Mouse (Mus musculus): ENCODE measurements at regions not wholly inside any gene's neighbourhood (a gene's known extent, or its start where the extent isn't known, plus 50 kb on each side); places are given as distances from the start of the nearest gene placed in this dataset.
A peak's percentile ranks its signal among the peaks of the same experiment; 100 is the strongest.
"Not testable (repeated sequence)": the region's sequence is repeated elsewhere in the genome, so short reads cannot be mapped to it uniquely, and the experiment has no call there.

- H3K27me3 ChIP-seq = no peaks in the 10 kb centered on the region
- H3K9ac ChIP-seq = no peak overlapping the region
- H3K36me3 ChIP-seq (ENCODE audit: poor library complexity, severe bottlenecking) = no peaks in the 10 kb centered on the region
- H3K4me3 ChIP-seq = no peak overlapping the region
- H3K4me2 ChIP-seq = peak overlapping the region; percentile 32
- ATAC-seq = peak; percentile 83
- no peaks in the 10 kb centered on the region for H3K9me3 ChIP-seq (replicated peaks)
- H3K27ac ChIP-seq = peak overlapping the region; percentile 78
- WGBS = 20% methylated on average over 7 of the region's 7 CpGs
- H3K4me1 ChIP-seq = peaks cover 18% of the 10 kb centered on the region
Observed at GRCm38 (mm10) chr2:51753565-51754031, 126.3 kb downstream of the Tas2r134 start.

- WGBS = 78% methylated on average over 1 of the region's 1 CpGs
- no peak for ATAC-seq
Observed at GRCm38 (mm10) chr2:51757361-51757760, 130.1 kb downstream of the Tas2r134 start.

GRCm38 (mm10) chr2:51758093-51758492 lies 130.8 kb downstream of the Tas2r134 start:
- H3K27me3 ChIP-seq = no peaks in the 10 kb centered on the region
- no peaks in the 10 kb centered on the region for H3K36me3 ChIP-seq (ENCODE audit: poor library complexity, severe bottlenecking)
- no peak overlapping the region for H3K4me2 ChIP-seq
- H3K4me1 ChIP-seq = peaks cover 10% of the 10 kb centered on the region
- ATAC-seq = no peak
- H3K27ac ChIP-seq = no peak overlapping the region
- no peak overlapping the region for H3K9ac ChIP-seq
- no peaks in the 10 kb centered on the region for H3K9me3 ChIP-seq (replicated peaks)
- WGBS = 88% methylated on average over 8 of the region's 8 CpGs
- H3K4me3 ChIP-seq = no peak overlapping the region

More at GRCm38 (mm10) chr2:51757361-51757760, 130.1 kb downstream of the Tas2r134 start:
- H3K4me3 ChIP-seq = no peak overlapping the region
- H3K9me3 ChIP-seq (replicated peaks) = no peaks in the 10 kb centered on the region
- H3K27me3 ChIP-seq = no peaks in the 10 kb centered on the region
- H3K36me3 ChIP-seq (ENCODE audit: poor library complexity, severe bottlenecking) = no peaks in the 10 kb centered on the region
- H3K9ac ChIP-seq = no peak overlapping the region
- H3K27ac ChIP-seq = no peak overlapping the region
- H3K4me1 ChIP-seq = peaks cover 17% of the 10 kb centered on the region
- no peak overlapping the region for H3K4me2 ChIP-seq

GRCm38 (mm10) chr2:51762866-51763265 lies 135.6 kb downstream of the Tas2r134 start:
- ATAC-seq = no peak
- no peak overlapping the region for H3K4me3 ChIP-seq
- 93% methylated on average over 4 of the region's 4 CpGs for WGBS
- no peak overlapping the region for H3K27ac ChIP-seq
- no peak overlapping the region for H3K4me2 ChIP-seq
- H3K27me3 ChIP-seq = no peaks in the 10 kb centered on the region
- no peaks in the 10 kb centered on the region for H3K36me3 ChIP-seq (ENCODE audit: poor library complexity, severe bottlenecking)
- no peak overlapping the region for H3K9ac ChIP-seq
- H3K9me3 ChIP-seq (replicated peaks) = no peaks in the 10 kb centered on the region
- H3K4me1 ChIP-seq = peaks cover 5% of the 10 kb centered on the region

- H3K4me3 ChIP-seq = no peak overlapping the region
- peaks cover 22% of the 10 kb centered on the region for H3K4me1 ChIP-seq
- H3K4me2 ChIP-seq = no peak overlapping the region
- H3K36me3 ChIP-seq (ENCODE audit: poor library complexity, severe bottlenecking) = no peaks in the 10 kb centered on the region
- no peaks in the 10 kb centered on the region for H3K9me3 ChIP-seq (replicated peaks)
- WGBS = 55% methylated on average over 4 of the region's 4 CpGs
- no peak for ATAC-seq
- H3K27ac ChIP-seq = no peak overlapping the region
- H3K9ac ChIP-seq = no peak overlapping the region
- H3K27me3 ChIP-seq = no peaks in the 10 kb centered on the region
Observed at GRCm38 (mm10) chr2:51767507-51768135, 140.3 kb downstream of the Tas2r134 start.

DNA sequence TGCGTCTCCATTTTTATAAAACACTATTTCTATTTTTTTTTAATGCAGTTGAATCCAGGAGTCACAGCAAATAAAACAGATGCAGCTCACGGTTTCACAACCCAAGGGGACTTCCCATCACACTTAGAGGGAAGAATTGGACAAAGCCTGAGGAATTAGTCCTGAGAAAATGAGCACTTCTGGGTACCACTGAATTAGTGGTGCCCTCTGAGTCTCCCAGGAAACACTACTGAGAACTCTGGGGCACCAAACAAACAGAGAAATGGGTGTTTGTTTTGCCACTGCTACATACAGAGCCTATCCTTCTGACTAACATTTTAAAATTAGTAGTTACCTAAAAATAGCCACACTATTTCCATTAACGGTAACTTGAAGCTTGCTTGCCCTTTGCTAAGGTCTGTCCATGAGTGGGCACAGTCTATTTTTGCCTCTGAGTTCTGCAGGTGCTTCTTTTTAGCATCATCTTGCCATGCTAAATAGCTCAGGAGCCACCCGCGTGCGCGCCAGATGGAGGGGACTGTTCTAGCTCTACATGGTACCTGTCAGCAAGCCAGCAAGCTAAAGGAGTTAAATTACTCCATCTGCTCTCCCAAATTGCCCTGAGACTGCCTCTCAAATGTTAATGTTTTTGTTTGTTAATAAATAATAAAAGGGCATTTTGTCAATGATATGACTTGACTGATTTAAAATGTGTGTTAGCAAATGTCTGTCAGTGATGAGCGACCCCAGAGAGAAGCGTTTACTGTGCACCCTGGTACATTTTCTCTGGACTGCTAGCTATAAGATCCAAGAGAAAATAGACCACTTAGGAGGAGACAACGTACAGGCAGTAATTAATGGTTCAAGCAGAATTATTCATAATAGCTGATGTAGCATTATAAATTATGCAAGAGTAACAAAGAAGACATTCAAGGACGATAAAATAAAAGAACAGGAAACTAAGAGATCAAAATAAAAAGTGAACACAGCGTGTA lies 141.3 kb downstream of the Tas2r134 start:
- H3K27ac ChIP-seq = peak overlapping the region; percentile 57
- no peaks in the 10 kb centered on the region for H3K36me3 ChIP-seq (ENCODE audit: poor library complexity, severe bottlenecking)
- no peaks in the 10 kb centered on the region for H3K27me3 ChIP-seq
- no peak overlapping the region for H3K4me2 ChIP-seq
- WGBS = 35% methylated on average over 12 of the region's 12 CpGs
- H3K9ac ChIP-seq = no peak overlapping the region
- peaks cover 22% of the 10 kb centered on the region for H3K4me1 ChIP-seq
- H3K4me3 ChIP-seq = no peak overlapping the region
- no peaks in the 10 kb centered on the region for H3K9me3 ChIP-seq (replicated peaks)
- peak; percentile 92 for ATAC-seq

- H3K4me3 ChIP-seq = no peak overlapping the region
- no peak overlapping the region for H3K9ac ChIP-seq
- ATAC-seq = no peak
- no peaks in the 10 kb centered on the region for H3K4me1 ChIP-seq
- H3K36me3 ChIP-seq (ENCODE audit: poor library complexity, severe bottlenecking) = no peaks in the 10 kb centered on the region
- H3K9me3 ChIP-seq (replicated peaks) = no peaks in the 10 kb centered on the region
- no peaks in the 10 kb centered on the region for H3K27me3 ChIP-seq
- no peak overlapping the region for H3K4me2 ChIP-seq
- WGBS = 96% methylated on average over 1 of the region's 1 CpGs
- no peak overlapping the region for H3K27ac ChIP-seq
Observed at GRCm38 (mm10) chr2:51785169-51785568, 149.8 kb downstream of the Rbm43 start.

DNA sequence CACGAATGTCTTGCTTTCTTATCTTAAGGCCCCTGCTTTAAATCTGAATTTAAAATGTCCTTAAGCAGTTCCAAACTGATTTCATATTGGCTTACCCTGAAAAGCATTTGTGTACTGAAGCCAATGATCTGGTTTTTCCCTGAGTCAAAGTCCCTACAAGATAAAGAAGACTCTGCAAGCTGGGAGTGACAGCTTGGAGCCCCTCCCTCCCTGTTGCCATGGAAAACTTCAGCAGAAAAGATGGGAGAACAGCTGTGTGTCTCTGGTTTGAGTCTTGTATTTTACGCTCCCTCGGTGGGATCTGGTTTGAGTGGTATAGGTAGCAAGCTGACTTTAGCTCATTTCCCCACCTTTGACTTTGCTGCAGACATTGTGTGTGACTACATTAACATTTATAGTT lies 146.1 kb downstream of the Rbm43 start:
- 68% methylated on average over 3 of the region's 3 CpGs for WGBS
- H3K9me3 ChIP-seq (replicated peaks) = no peaks in the 10 kb centered on the region
- no peaks in the 10 kb centered on the region for H3K36me3 ChIP-seq (ENCODE audit: poor library complexity, severe bottlenecking)
- no peak overlapping the region for H3K27ac ChIP-seq
- no peak overlapping the region for H3K4me3 ChIP-seq
- H3K4me1 ChIP-seq = no peaks in the 10 kb centered on the region
- no peak overlapping the region for H3K4me2 ChIP-seq
- no peaks in the 10 kb centered on the region for H3K27me3 ChIP-seq
- H3K9ac ChIP-seq = no peak overlapping the region
- ATAC-seq = no peak; the same call in 1 of the 2 replicates

- not testable (repeated sequence) for H3K27me3 ChIP-seq; H3K9ac ChIP-seq; ATAC-seq; H3K4me1 ChIP-seq; H3K4me2 ChIP-seq; H3K27ac ChIP-seq; H3K4me3 ChIP-seq; H3K9me3 ChIP-seq (replicated peaks); H3K36me3 ChIP-seq (ENCODE audit: poor library complexity, severe bottlenecking)
- 94% methylated on average over 2 of the region's 2 CpGs for WGBS
Observed at GRCm38 (mm10) chr2:51793291-51793690, 141.7 kb downstream of the Rbm43 start.

- ATAC-seq = no peak
- H3K27me3 ChIP-seq = no peaks in the 10 kb centered on the region
- H3K36me3 ChIP-seq (ENCODE audit: poor library complexity, severe bottlenecking) = no peaks in the 10 kb centered on the region
- H3K9ac ChIP-seq = no peak overlapping the region
- no peak overlapping the region for H3K4me2 ChIP-seq
- H3K4me3 ChIP-seq = no peak overlapping the region
- 86% methylated on average over 1 of the region's 1 CpGs for WGBS
- H3K27ac ChIP-seq = no peak overlapping the region
- H3K4me1 ChIP-seq = no peaks in the 10 kb centered on the region
- no peaks in the 10 kb centered on the region for H3K9me3 ChIP-seq (replicated peaks)
Observed at GRCm38 (mm10) chr2:51799856-51800255, 135.1 kb downstream of the Rbm43 start.

- Histone ChIP-seq H3K36me3 (ENCODE audit: poor library complexity, severe bottlenecking) (no peaks in the 10 kb centered on the region), H3K9me3 (replicated peaks) (no peaks in the 10 kb centered on the region), H3K4me1 (no peaks in the 10 kb centered on the region), H3K9ac (no peak overlapping the region), H3K27me3 (no peaks in the 10 kb centered on the region), H3K27ac (no peak overlapping the region), H3K4me3 (no peak overlapping the region), H3K4me2 (no peak overlapping the region)
- 94% methylated on average over 2 of the region's 2 CpGs for WGBS
- no peak for ATAC-seq
Observed at GRCm38 (mm10) chr2:51822976-51823375, 112.0 kb downstream of the Rbm43 start.

DNA sequence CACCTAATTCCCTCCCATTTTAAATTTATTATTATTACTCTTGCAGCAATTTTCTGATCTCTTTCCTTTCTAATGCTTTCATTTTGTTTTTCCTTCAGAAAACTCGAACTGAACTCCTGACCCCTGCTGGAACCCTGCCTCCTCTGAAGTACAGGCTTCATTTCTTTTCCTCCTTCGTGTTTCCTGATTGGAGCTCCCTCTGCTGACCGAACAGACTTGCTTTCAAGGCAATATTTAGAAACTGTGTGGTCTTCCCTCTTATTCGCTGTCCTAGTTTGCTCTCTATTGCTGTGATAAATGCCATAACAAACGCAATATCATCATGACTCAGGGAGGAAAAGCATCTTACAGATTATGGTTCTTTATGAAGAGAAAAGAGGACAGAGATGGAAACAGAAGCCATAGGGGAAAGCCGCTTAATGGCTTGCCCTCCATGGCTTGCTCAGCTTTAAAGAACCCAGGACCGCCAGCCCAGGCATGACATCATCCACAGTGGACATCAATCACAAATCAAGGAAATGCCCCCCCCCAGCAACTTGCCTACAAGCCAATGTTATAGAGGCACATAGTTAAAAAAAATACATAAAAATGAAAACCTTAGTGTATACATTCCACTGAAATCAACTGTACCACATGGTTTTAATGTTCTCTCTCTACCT lies 104.5 kb downstream of the Rbm43 start:
- no peak overlapping the region for H3K4me2 ChIP-seq
- no peaks in the 10 kb centered on the region for H3K36me3 ChIP-seq (ENCODE audit: poor library complexity, severe bottlenecking)
- WGBS = 42% methylated on average over 7 of the region's 7 CpGs
- peak overlapping the region; percentile 59; the same call in 1 of the 2 replicates for H3K27ac ChIP-seq
- H3K4me3 ChIP-seq = no peak overlapping the region
- H3K27me3 ChIP-seq = no peaks in the 10 kb centered on the region
- H3K9ac ChIP-seq = no peak overlapping the region
- ATAC-seq = peak; percentile 46
- peaks cover 16% of the 10 kb centered on the region for H3K4me1 ChIP-seq
- no peaks in the 10 kb centered on the region for H3K9me3 ChIP-seq (replicated peaks)
